Mouse (Mus musculus) C2C12 (cell line): ENCODE measurements around the gene Smad6. TPM values are rescaled to one million over a fixed set of nuclear protein-coding genes. Genes with fewer than 3 reads are reported as not detected.

Experiments
- H3K27me3 ChIP-seq: one replicate; pipeline ENCODE4 v1.6.1; 2011; ENCODE audit not compliant: control insufficient read depth, insufficient read depth, insufficient read length
- H3K36me3 ChIP-seq: one replicate; pipeline ENCODE4 v1.6.1; 2011; ENCODE audit not compliant: control insufficient read depth, insufficient read depth
- H3K4me3 ChIP-seq: one replicate; pipeline ENCODE4 v1.5.1; 2011; ENCODE audit warnings: mild to moderate bottlenecking, control low read depth; ENCODE audit not compliant: poor library complexity, insufficient read depth, severe bottlenecking
- H3K79me2 ChIP-seq: one replicate; pipeline ENCODE4 v1.6.1; 2011; ENCODE audit not compliant: control insufficient read depth, insufficient read depth
- H3K79me3 ChIP-seq: one replicate; pipeline ENCODE4 v1.6.1; 2011; ENCODE audit warnings: low read depth, control low read depth
- H3ac ChIP-seq: one replicate; pipeline ENCODE3; 2011; ENCODE audit warnings: low read depth; ENCODE audit not compliant: control insufficient read depth, insufficient read length
- CEBPB ChIP-seq: IDR thresholded peaks from one replicate; pipeline ENCODE4 v1.6.1; 2011; ENCODE audit warnings: low read depth, mild to moderate bottlenecking, control low read depth, moderate library complexity
- CTCF ChIP-seq: IDR thresholded peaks from one replicate; pipeline ENCODE4 v1.5.1; 2011; ENCODE audit not compliant: control insufficient read depth, insufficient read depth, insufficient read length
- FOSL1 ChIP-seq: IDR thresholded peaks from one replicate; pipeline ENCODE4 v1.8.0; 2011; ENCODE audit warnings: mild to moderate bottlenecking, low read length; ENCODE audit not compliant: poor library complexity, insufficient read depth, severe bottlenecking
- MAX ChIP-seq: IDR thresholded peaks from one replicate; pipeline ENCODE4 v1.6.1; 2011; ENCODE audit warnings: mild to moderate bottlenecking, control low read depth
- MYOD1 ChIP-seq: IDR thresholded peaks from one replicate; pipeline ENCODE4 v1.6.1; 2011; ENCODE audit warnings: low read depth; ENCODE audit not compliant: control insufficient read depth, insufficient read length
- MYOG ChIP-seq: IDR thresholded peaks from one replicate; pipeline ENCODE4 v1.6.1; 2011; ENCODE audit not compliant: control insufficient read depth, insufficient read length; ENCODE audit errors: extremely low read depth
- USF1 ChIP-seq: IDR thresholded peaks from one replicate; pipeline ENCODE4 v1.6.1; 2011; ENCODE audit warnings: low read depth, mild to moderate bottlenecking, control low read depth, moderate library complexity
- polyA plus RNA-seq: library from polyadenylated mRNA; unstranded; fragments of >200 nt; fragmentation: generic; extraction: Trizol; gene quantifications from one replicate; pipeline ENCODE4 v1.2.1, GENCODE M21; 2012; ENCODE audit warnings: missing spikeins

The Smad6 gene
- polyA plus RNA-seq, 1 experiment = 15.4 TPM

- Histone ChIP-seq H3ac (no peak overlapping the region), H3K27me3 (no peaks in the 10 kb centered on the region), H3K36me3 (no peaks in the 10 kb centered on the region), H3K79me2 (no peaks in the 10 kb centered on the region), H3K4me3 (no peak overlapping the region), H3K79me3 (no peaks in the 10 kb centered on the region)
- TF ChIP-seq USF1 (no peak), MAX (no peak), FOSL1 (no peak), MYOG (no peak), CEBPB (no peak), CTCF (no peak), MYOD1 (no peak)
These were observed 8.2 kb upstream of the Smad6 start for GRCm38 (mm10) chr9:64029908-64030631.

- no peaks in the 10 kb centered on the region for H3K36me3 ChIP-seq
- no peak overlapping the region for H3ac ChIP-seq
- peaks cover 10% of the 10 kb centered on the region for H3K79me2 ChIP-seq
- no peaks in the 10 kb centered on the region for H3K79me3 ChIP-seq
- TF ChIP-seq MYOD1 = no peak
- TF ChIP-seq MYOG = no peak
- TF ChIP-seq CTCF = no peak
- TF ChIP-seq CEBPB = no peak
- no peak for TF ChIP-seq FOSL1
- no peak for TF ChIP-seq USF1
- no peak for TF ChIP-seq MAX
- no peaks in the 10 kb centered on the region for H3K27me3 ChIP-seq
- H3K4me3 ChIP-seq = no peak overlapping the region
These were observed 3.7 kb upstream of the Smad6 start for GRCm38 (mm10) chr9:64025565-64025964.

- Histone ChIP-seq H3K4me3 (no peak overlapping the region), H3ac (no peak overlapping the region), H3K79me2 (peaks cover 15% of the 10 kb centered on the region), H3K36me3 (no peaks in the 10 kb centered on the region), H3K27me3 (no peaks in the 10 kb centered on the region), H3K79me3 (no peaks in the 10 kb centered on the region)
- TF ChIP-seq MYOD1 = no peak
- TF ChIP-seq USF1 = no peak
- no peak for TF ChIP-seq CEBPB
- TF ChIP-seq MAX = no peak
- no peak for TF ChIP-seq MYOG
- TF ChIP-seq FOSL1 = no peak
- no peak for TF ChIP-seq CTCF
These were observed 3.1 kb upstream of the Smad6 start for GRCm38 (mm10) chr9:64024976-64025375.

GRCm38 (mm10) chr9:64022562-64023366, 905 bp upstream of the Smad6 start:
- peak overlapping the region; percentile 29 for H3K4me3 ChIP-seq
- H3K36me3 ChIP-seq = no peaks in the 10 kb centered on the region
- peak overlapping the region; percentile 51 for H3ac ChIP-seq
- no peak for TF ChIP-seq FOSL1
- no peak for TF ChIP-seq USF1
- TF ChIP-seq MYOD1 = no peak
- TF ChIP-seq MYOG = no peak
- no peak for TF ChIP-seq MAX
- TF ChIP-seq CEBPB = no peak
- TF ChIP-seq CTCF = no peak
- H3K79me2 ChIP-seq = peaks cover 38% of the 10 kb centered on the region
- H3K27me3 ChIP-seq = no peaks in the 10 kb centered on the region
- no peaks in the 10 kb centered on the region for H3K79me3 ChIP-seq

- peaks cover 1% of the 10 kb centered on the region for H3K79me3 ChIP-seq
- no peaks in the 10 kb centered on the region for H3K36me3 ChIP-seq
- H3K27me3 ChIP-seq = no peaks in the 10 kb centered on the region
- H3ac ChIP-seq = peak overlapping the region; percentile 84
- TF ChIP-seq USF1 (no peak), CTCF (no peak), FOSL1 (no peak), MYOD1 (no peak), MAX (no peak), MYOG (no peak)
- H3K79me2 ChIP-seq = peaks cover 51% of the 10 kb centered on the region
- H3K4me3 ChIP-seq = peak overlapping the region; percentile 53
These were observed 474 bp downstream of the Smad6 start for GRCm38 (mm10) chr9:64021319-64021850.
